Mouse (Mus musculus) testis, adult 2 months (tissue): ENCODE measurements around the gene Purb. TPM values are rescaled to one million over a fixed set of nuclear protein-coding genes. Genes with fewer than 3 reads are reported as not detected.
"Not testable (repeated sequence)": the region's sequence is repeated elsewhere in the genome, so short reads cannot be mapped to it uniquely, and the experiment has no call there.

Experiments used
- H3K27ac ChIP-seq: fragments of 200-500 bp; 2 replicates; pipeline ENCODE4 v1.5.1; 2012; ENCODE audit warnings: low read depth, low read length; ENCODE audit not compliant: control insufficient read depth, insufficient read depth
- H3K27me3 ChIP-seq: fragments of 200-500 bp; 2 replicates; pipeline ENCODE4 v1.6.1; 2012; ENCODE audit warnings: mild to moderate bottlenecking, low read length, moderate library complexity; ENCODE audit not compliant: control insufficient read depth, insufficient read depth
- H3K36me3 ChIP-seq: fragments of 200-500 bp; 2 replicates; pipeline ENCODE4 v1.6.1; 2012; ENCODE audit warnings: mild to moderate bottlenecking, low read length; ENCODE audit not compliant: control insufficient read depth, insufficient read depth
- H3K4me1 ChIP-seq: fragments of 200-500 bp; 2 replicates; pipeline ENCODE4 v1.6.1; 2012; ENCODE audit warnings: low read length; ENCODE audit not compliant: control insufficient read depth, insufficient read depth
- H3K4me3 ChIP-seq: fragments of 200-500 bp; 2 replicates; pipeline ENCODE4 v1.5.1; 2012; ENCODE audit warnings: low read depth, mild to moderate bottlenecking, low read length, moderate library complexity, mixed read lengths; ENCODE audit not compliant: control insufficient read depth
- CTCF ChIP-seq: fragments of 200-500 bp; IDR thresholded peaks from 2 replicates; pipeline ENCODE4 v1.5.1; 2012; ENCODE audit warnings: low read depth, mild to moderate bottlenecking, inconsistent platforms, low read length, moderate library complexity; ENCODE audit not compliant: control insufficient read depth, insufficient read depth, insufficient replicate concordance
- POLR2A ChIP-seq: fragments of 200-500 bp; IDR thresholded peaks from 2 replicates; pipeline ENCODE4 v1.6.1; 2012; ENCODE audit warnings: low read depth, mild to moderate bottlenecking, inconsistent platforms, low read length, moderate library complexity; ENCODE audit not compliant: control insufficient read depth
- polyA plus RNA-seq: library from polyadenylated mRNA; depleted of rRNA; stranded (reverse); fragments of >200 nt; gene quantifications from 2 replicates; pipeline ENCODE4 v1.2.3, GENCODE M21; 2012; rRNA removed

Gene Purb
- polyA plus RNA-seq, 1 experiment = 6.0 TPM

DNA sequence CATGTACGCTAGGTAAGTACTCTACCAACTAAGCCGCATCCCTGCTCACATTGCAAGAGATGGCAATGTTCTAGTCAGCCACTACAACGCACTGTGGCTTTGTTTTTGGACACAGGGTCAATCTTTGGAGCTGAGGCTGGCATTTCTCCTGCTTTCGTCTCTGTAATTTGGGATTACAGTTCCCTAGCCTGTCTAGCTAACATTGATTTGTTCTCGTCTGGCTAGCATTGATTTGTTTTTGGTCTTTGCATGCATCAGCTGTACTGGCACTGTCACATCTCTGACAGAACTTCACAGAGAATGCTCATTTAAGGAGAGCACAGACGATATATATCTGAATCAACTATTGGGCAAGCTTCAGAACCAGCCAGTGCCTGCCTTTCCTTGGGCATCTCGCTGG is 45.5 kb downstream of the Purb start:
- TF ChIP-seq POLR2A = no peak
- H3K4me1 ChIP-seq = no peaks in the 10 kb centered on the region
- peaks cover 4% of the 10 kb centered on the region for H3K36me3 ChIP-seq
- no peak overlapping the region for H3K4me3 ChIP-seq
- no peaks in the 10 kb centered on the region for H3K27me3 ChIP-seq
- H3K27ac ChIP-seq = no peak overlapping the region

DNA sequence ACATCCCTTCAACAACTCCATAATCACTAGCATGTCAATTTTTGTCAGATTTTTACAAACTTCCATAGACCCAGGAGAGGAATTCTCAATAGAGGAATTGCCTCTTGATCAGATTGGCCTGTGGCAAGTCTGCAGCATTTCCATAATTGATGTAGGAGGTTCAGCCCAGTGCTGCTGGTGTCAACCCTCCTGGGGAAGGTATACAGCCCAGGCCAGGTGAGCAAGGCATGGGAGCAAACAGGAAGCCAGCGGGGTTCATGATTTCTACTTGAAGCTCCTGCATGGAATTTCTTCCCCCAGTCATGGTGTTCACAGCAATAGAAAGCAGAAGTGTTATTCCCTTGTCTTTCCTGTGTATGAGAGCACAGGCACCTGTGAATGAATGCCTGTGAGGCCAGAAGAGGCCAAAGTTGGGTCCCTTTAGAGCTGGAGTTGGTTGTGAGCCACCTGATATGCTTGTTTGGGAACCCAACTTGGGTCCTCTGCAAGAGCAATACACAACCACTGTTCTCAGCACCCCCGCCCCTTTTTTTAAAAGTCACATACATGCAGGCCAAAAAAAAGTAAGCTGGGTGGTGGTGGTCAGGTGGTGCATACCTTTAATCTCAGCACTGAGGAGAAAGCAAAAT is 54.9 kb downstream of the Purb start:
- TF ChIP-seq CTCF (no peak), POLR2A (no peak)
- no peak overlapping the region for H3K27ac ChIP-seq
- no peak overlapping the region for H3K4me3 ChIP-seq
- peaks cover 3% of the 10 kb centered on the region; the same call in 1 of the 2 replicates for H3K4me1 ChIP-seq
- no peaks in the 10 kb centered on the region for H3K27me3 ChIP-seq
- H3K36me3 ChIP-seq = peaks cover 1% of the 10 kb centered on the region; the same call in 1 of the 2 replicates

DNA sequence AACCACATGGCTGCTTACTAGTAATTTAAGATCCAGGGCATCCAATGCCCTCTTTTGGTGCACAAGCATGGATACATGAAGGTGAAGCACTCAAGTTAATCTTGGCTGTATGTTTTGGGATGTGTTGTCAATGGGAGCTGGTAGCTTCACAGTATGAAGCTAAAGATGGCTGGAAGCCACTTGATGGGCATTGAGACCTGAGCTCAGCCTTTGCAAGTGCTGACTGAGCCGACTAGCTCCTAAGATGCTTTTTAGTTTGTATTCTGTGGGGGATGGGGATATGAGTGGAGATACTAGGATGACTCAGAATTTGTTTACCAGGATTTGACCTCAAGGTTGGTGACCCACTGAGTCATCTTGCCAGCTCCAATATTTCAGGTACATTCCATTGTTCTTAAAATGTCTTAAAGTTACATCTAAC is 55.4 kb downstream of the Purb start:
- Histone ChIP-seq H3K36me3 (peaks cover 1% of the 10 kb centered on the region; the same call in 1 of the 2 replicates), H3K4me3 (no peak overlapping the region), H3K4me1 (peaks cover 3% of the 10 kb centered on the region; the same call in 1 of the 2 replicates), H3K27ac (no peak overlapping the region), H3K27me3 (no peaks in the 10 kb centered on the region)
- TF ChIP-seq POLR2A = no peak
- TF ChIP-seq CTCF = no peak

DNA sequence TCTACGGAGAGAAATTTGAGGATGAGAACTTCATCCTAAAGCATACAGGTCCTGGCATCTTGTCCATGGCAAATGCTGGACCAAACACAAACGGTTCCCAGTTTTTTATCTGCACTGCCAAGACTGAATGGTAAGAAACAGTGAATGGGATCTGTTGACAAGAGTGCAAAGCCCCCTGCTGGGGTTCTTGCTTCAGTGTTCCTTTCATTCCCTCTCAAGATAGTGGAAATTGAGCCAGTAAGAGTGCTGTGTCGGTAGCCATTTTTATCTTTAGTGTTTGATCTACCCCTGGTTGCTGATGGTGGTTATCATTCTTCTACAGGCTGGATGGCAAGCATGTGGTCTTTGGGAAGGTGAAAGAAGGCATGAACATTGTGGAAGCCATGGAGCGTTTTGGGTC is 56.6 kb downstream of the Purb start:
- H3K4me3 ChIP-seq, H3K27ac ChIP-seq, H3K36me3 ChIP-seq, H3K4me1 ChIP-seq, H3K27me3 ChIP-seq: not testable (repeated sequence)

DNA sequence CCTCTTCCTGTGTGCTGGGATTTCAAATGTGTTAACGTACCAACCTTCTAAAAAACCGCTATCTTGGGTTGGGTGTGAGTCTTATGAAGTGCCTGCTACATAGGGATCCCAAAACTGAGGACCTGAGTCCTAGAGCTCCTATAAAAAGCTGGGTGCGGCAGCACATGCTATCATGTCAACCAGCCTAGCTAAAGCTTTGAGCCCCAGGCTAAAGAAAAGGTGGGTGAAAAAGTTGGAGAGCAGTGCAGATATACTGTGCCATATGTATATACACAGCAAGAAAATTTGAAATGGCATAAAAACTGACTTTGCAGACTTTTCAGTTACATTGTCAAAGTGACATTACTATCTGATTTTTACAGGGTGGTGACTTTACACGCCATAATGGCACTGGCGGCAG is 57.0 kb downstream of the Purb start:
- Histone ChIP-seq H3K36me3 (no peaks in the 10 kb centered on the region; the same call in 1 of the 2 replicates), H3K4me1 (peaks cover 5% of the 10 kb centered on the region), H3K4me3 (no peak overlapping the region), H3K27ac (no peak overlapping the region), H3K27me3 (no peaks in the 10 kb centered on the region)
- TF ChIP-seq POLR2A = no peak
- TF ChIP-seq CTCF = no peak

Other genes starting within 250 kb of the Purb start
- 0.63 and 0.64 TPM in 2 replicates for gene Npc1l1, start 245.8 kb downstream of the Purb start, polyA plus RNA-seq
- gene Ddx56, start 208.1 kb downstream of the Purb start, polyA plus RNA-seq = 30.8 and 31.3 TPM in 2 replicates
- 92.6 and 102 TPM in 2 replicates for gene Tmed4, start 201.0 kb downstream of the Purb start, polyA plus RNA-seq
- gene Ogdh, start 184.3 kb downstream of the Purb start, polyA plus RNA-seq = 87.1 and 90.1 TPM in 2 replicates
- gene Zmiz2, start 86.8 kb downstream of the Purb start, polyA plus RNA-seq = 159 and 160 TPM in 2 replicates
- gene Ppia, start 60.5 kb downstream of the Purb start, polyA plus RNA-seq = 609 and 709 TPM in 2 replicates
- 26.2 and 30.5 TPM in 2 replicates for gene H2afv, start 31.5 kb downstream of the Purb start, polyA plus RNA-seq
- 0.31 and 0.46 TPM in 2 replicates for gene Myo1g, start 45.0 kb upstream of the Purb start, polyA plus RNA-seq
- 21.1 and 22.5 TPM in 2 replicates for gene Ccm2, start 71.0 kb upstream of the Purb start, polyA plus RNA-seq
- 1.0 and 1.4 TPM in 2 replicates for gene Nacad, start 130.1 kb upstream of the Purb start, polyA plus RNA-seq
- gene Tbrg4, start 150.2 kb upstream of the Purb start, polyA plus RNA-seq = 57.1 and 66.9 TPM in 2 replicates
- 0.32 TPM in 1 of 2 replicates, not detected in the other for gene Wap, start 162.7 kb upstream of the Purb start, polyA plus RNA-seq
- gene Ramp3, start 182.6 kb upstream of the Purb start, polyA plus RNA-seq = 11.2 and 15.2 TPM in 2 replicates